Mouse (Mus musculus): ENCODE data around the gene Btnl9.

DNA sequence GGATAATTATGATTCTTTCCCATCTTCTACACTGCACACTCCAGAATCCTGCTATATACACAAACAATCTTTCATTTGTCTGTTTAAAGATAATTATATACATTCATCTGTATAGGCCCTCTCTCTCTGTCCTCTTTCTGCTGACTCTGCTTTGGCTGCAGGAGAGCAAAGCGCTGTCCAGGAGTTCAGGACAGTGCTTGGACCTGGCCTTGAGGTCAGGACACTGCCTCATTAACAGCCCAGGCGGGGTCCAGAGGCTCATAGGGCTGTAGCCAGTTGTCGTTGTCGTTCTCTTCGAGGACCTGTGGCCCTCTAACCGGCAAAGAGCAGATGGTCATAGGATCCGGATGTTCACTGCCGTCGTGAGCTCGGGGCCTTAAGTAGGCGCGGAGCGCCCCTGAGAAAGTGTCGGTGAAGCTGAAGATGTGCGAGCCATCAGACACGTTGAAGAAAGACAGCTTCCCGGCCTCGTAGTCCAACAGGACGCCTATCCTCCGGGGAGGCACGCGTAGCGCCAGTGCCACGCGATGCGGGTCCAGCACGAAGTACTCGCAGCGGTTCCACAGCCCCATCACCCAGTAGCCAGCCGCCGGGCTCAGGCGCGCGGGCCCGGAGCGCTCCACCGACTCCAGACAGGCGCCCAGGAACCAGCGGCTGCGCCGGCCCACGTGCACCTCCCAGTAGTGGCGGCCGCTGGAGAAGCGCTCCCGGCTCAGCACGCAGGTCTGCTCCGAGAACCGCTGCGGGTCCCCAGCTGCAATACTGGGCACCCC, 17.9 kb downstream of the Btnl9 start:
- TF ChIP-seq CTCF (IDR thresholded peaks at IDR 0.05; ENCODE audit: control insufficient read depth, insufficient read depth, insufficient read length), result no peak
- no peak for TF ChIP-seq MYOD1 (IDR thresholded peaks at IDR 0.05; ENCODE audit: control insufficient read depth, insufficient read length, low read depth)
- no peak for TF ChIP-seq USF1 (IDR thresholded peaks at IDR 0.05; ENCODE audit: low read depth)
- TF ChIP-seq MYOG (IDR thresholded peaks at IDR 0.05; ENCODE audit: control insufficient read depth, extremely low read depth, insufficient read length), result no peak
- TF ChIP-seq MAX (IDR thresholded peaks at IDR 0.05), result no peak
- TF ChIP-seq CEBPB (IDR thresholded peaks at IDR 0.05; ENCODE audit: low read depth), result no peak

Measured in C2C12 (cell line).